Mouse (Mus musculus) olfactory bulb, adult 2 months (tissue): ENCODE results near the gene Hist1h2bq. TPM values are rescaled to one million over a fixed set of nuclear protein-coding genes. Genes with fewer than 3 reads are reported as not detected.
A peak's percentile ranks its signal among the peaks of the same experiment; 100 is the strongest.
"Not testable (repeated sequence)": the region's sequence is repeated elsewhere in the genome, so short reads cannot be mapped to it uniquely, and the experiment has no call there.

Experiments used
- H3K27ac ChIP-seq: fragments of 200-500 bp; 2 replicates; pipeline ENCODE4 v1.5.1; 2012; ENCODE audit warnings: low read depth, low read length; ENCODE audit not compliant: insufficient read depth
- H3K4me1 ChIP-seq: fragments of 200-500 bp; 2 replicates; pipeline ENCODE4 v1.6.1; 2012; ENCODE audit warnings: low read length; ENCODE audit not compliant: control insufficient read depth, insufficient read depth
- H3K4me3 ChIP-seq: fragments of 200-500 bp; 2 replicates; pipeline ENCODE4 v1.5.1; 2012; ENCODE audit warnings: mild to moderate bottlenecking, low read depth, low read length, moderate library complexity; ENCODE audit not compliant: insufficient read depth
- CTCF ChIP-seq: fragments of 200-500 bp; IDR thresholded peaks from 2 replicates; pipeline ENCODE4 v1.5.1; 2012; ENCODE audit warnings: low read depth, mild to moderate bottlenecking, low read length, moderate library complexity; ENCODE audit not compliant: insufficient read depth
- POLR2A ChIP-seq: fragments of 200-500 bp; IDR thresholded peaks from 2 replicates; pipeline ENCODE4 v1.6.1; 2012; ENCODE audit warnings: mild to moderate bottlenecking, low read depth, low read length, moderate library complexity; ENCODE audit not compliant: insufficient read depth
- WGBS: fragments of 180-500 bp; shearing (Covaris S2); methylation state at CpG from one replicate; pipeline ENCODE4 v1.1.7; 2018; 5-methylcytosine and 5-hydroxymethylcytosine counted together
- polyA plus RNA-seq: library from polyadenylated mRNA; stranded (reverse); fragments of >200 nt; gene quantifications from 2 replicates; pipeline ENCODE4 v1.2.4, GENCODE M21; 2012; ENCODE audit warnings: low replicate concordance; ENCODE audit not compliant: missing spikeins, insufficient read depth, insufficient read length

The Hist1h2bq gene
- polyA plus RNA-seq, 1 experiment: not detected

DNA sequence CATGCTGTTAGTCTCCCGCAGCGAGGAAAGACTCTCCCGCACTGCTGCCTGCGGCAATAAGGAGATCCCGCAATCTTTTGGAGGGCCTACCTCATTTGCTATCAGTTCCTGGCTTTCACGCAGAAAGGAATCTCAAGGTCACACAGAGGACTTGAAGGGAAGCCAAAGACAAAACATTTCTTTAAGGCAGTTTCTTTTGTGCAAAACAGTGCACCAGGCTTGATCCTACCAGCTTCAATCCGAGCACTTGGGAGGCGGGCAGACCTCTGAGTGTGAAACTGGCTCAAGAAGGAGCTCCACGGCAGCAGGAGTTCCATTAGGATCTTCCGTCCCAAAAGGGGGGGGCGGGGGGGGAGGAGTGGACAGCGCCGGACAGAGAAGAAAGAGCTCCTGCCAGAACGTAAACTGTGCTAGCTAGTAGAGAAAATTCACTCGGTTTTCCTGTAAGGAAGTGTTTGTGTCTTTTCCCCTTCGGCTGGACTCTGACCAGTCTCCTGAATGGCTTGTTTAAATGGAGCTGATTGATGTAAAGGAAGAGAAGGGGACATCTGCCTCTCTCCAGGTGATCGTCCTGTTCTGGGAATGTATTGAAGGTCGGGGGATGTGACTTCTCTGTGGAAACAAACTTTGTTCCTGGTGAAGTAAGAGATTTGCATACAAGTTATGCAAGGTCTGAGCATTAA lies 19.3 kb downstream of the Hist1h2bq start:
- Histone ChIP-seq H3K4me1 (peaks cover 5% of the 10 kb centered on the region; the same call in 1 of the 2 replicates), H3K4me3 (no peak overlapping the region), H3K27ac (no peak overlapping the region)
- 12% methylated on average over 18 of the region's 18 CpGs for WGBS
- TF ChIP-seq POLR2A (no peak), CTCF (no peak)

DNA sequence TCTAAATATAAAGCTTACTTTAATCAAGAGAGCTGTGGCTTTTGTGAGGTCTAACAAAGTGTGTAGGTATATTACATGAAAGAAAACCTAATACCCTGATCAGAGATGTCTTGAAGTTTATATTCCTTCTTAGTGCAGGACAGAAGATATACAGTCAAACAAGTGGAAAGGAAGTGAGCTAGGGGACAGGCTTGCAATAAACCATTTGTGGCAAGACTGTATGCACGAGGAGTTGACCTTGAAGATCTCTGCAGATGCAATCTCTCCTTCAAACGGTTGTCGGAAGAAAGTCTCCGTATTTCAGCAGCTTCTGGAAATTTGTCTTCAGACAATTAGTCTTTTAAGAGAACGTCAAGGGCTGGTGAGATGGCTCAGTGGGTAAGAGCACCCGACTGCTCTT lies 20.1 kb downstream of the Hist1h2bq start:
- 75% methylated on average over 6 of the region's 6 CpGs for WGBS
- no peak for TF ChIP-seq CTCF
- TF ChIP-seq POLR2A: no peak
- no peak overlapping the region for H3K27ac ChIP-seq
- no peak overlapping the region for H3K4me3 ChIP-seq
- H3K4me1 ChIP-seq: peaks cover 5% of the 10 kb centered on the region; the same call in 1 of the 2 replicates

DNA sequence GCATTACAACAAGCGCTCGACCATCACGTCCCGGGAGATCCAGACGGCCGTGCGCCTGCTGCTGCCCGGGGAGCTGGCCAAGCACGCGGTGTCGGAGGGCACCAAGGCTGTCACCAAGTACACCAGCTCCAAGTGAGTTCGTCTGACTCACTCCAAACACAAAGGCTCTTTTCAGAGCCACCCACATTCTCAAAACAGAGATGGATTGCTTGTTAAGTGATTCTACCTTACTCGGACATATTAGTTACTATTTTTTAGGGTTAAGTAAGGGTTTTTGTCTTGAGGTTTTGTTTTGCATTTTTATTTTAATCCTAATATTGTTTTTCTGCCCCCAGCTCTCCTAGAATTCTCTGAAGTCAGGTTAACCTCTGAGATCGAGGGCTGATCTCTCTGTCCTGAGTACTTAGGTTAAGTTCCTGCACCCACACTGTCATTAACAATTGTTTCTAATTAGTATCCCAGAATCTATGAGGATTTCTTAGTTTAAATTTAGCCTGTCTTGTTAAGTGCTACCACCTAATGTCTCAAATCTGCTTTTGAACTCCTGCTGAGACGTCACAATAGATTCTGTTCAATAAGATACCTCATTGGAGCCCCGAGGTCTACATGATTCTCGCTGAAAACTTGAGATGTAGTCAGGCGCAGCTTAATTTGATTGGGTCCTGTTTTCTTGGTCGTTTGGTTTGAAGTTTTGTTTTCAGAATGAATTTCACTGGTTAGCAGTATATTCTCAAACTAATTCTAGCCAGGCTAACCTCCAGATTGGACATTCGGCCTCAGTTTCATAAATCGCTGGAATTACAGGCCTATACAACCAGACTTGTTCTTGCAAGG lies 22.0 kb downstream of the Hist1h2bq start:
- Histone ChIP-seq H3K4me3 (peak overlapping the region; percentile 32), H3K4me1 (peaks cover 5% of the 10 kb centered on the region; the same call in 1 of the 2 replicates), H3K27ac (no peak overlapping the region)
- TF ChIP-seq POLR2A (no peak), CTCF (no peak)
- 20% methylated on average over 16 of the region's 21 CpGs for WGBS

DNA sequence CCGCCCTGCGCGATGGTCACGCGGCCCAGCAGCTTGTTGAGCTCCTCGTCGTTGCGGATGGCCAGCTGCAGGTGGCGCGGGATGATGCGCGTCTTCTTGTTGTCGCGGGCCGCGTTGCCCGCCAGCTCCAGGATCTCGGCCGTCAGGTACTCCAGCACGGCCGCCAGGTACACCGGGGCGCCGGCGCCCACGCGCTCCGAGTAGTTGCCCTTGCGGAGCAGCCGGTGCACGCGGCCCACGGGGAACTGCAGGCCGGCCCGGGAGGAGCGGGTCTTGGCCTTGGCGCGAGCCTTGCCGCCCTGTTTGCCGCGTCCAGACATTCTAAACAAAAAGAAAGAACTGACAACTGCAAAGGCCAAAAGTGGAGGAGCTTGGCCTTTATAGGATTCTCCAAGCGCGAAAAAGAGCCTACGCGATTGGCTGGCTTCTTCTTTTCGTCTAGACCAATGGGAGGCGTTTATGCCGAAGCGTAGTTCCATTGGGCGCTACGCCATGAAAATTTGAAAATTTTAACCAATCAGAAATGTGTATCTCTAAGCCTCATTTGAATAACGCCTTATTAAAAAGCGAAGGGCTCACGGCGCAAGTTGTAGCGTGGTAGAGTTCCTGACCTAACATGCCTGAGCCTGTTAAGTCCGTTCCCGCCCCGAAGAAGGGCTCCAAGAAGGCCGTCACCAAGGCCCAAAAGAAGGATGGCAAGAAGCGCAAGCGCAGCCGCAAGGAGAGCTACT lies 22.9 kb downstream of the Hist1h2bq start, which contains the start of the genes Hist1h2an and Hist1h2bp:
Gene Hist1h2an, minus strand, starts transcription at position 320 of the 731 bp plus-strand sequence.
Gene Hist1h2bp, plus strand, starts transcription at position 563 of the 731 bp plus-strand sequence.
- H3K27ac ChIP-seq: peak within 1 kb of the TSS; percentile 80
- H3K4me3 ChIP-seq: peak within 1 kb of the TSS; percentile 60
- WGBS: under 1% methylated on average over 42 of the region's 63 CpGs
- H3K4me1 ChIP-seq: not testable (repeated sequence)

DNA sequence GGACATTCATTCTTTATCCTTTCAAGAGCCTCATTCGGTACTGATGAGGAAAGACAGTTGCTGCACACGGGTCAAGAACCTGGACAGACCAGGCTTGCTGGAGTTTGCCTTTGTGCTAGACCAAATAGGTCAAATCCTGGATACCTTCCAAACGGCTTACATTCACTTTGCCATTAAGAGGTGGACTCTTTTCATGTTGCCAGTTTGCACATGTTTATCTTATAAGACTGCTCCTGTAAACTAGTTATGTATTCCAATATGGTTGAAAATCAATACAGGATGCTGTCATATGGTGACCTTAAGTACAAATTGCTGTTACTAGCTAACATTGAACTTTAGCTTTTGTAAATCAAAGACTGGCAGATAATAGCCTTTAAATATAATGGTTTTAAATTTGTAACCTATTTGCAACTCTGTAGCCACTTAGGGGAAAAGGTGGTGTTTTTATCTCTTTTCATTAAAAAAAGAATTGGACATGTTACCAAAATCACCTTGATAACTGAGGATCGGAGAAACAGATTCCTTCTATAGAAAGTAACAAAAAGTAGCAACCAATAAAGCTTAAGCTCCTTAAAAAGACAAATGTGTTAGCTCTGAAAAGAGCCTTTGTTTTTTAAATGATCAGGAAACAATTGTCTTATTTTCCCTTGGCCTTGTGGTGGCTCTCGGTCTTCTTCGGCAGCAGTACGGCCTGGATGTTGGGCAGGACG lies 23.7 kb downstream of the Hist1h2bq start:
- WGBS: 7% methylated on average over 8 of the region's 8 CpGs
- H3K4me3 ChIP-seq: peak overlapping the region; percentile 43
- H3K4me1 ChIP-seq: peaks cover 5% of the 10 kb centered on the region; the same call in 1 of the 2 replicates
- no peak overlapping the region; the same call in 1 of the 2 replicates for H3K27ac ChIP-seq
- TF ChIP-seq POLR2A (no peak), CTCF (no peak)

DNA sequence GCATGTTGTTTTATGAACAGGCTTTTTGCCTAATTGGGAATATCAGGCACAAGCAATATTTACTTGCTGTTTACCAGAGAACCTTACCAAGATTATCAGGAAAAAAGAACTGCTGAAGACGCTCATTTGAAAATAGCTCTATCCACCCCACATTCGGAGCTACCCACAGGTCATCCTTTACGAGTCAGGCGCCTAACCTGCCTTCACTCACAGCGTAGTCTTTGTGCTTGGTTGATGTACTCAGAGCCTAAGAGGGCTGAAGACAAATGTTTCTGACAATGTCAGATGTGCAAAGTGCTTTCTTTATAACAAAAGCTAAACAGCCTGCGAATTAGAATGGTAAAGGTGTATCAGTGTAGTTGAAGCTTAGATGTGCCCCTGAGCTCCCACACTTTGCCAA lies 25.7 kb downstream of the Hist1h2bq start:
- 32% methylated on average over 6 of the region's 6 CpGs for WGBS
- no peak overlapping the region for H3K27ac ChIP-seq
- H3K4me3 ChIP-seq: no peak overlapping the region
- no peaks in the 10 kb centered on the region; the same call in 1 of the 2 replicates for H3K4me1 ChIP-seq
- TF ChIP-seq POLR2A: no peak
- no peak for TF ChIP-seq CTCF

DNA sequence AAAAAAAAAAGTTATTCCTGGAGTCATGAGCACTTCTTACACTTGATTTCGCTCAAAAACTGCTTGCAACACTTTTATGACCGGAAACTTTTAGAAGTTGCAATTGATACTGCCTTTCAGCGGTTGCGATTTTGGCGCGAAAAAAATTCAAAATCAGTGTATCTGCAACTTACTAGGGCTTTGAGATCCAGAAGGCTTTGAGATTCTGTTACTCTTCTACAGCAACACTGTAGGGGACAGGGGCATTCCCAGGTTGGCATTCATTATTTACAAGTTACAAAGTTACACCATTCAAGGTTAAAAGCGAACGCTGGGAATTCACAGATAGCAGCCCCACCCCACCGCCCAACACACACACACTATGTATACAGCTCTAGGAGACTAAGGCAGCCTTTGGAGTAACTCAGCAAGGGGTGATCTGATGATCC lies 26.2 kb downstream of the Hist1h2bq start:
- H3K27ac ChIP-seq: no peak overlapping the region

DNA sequence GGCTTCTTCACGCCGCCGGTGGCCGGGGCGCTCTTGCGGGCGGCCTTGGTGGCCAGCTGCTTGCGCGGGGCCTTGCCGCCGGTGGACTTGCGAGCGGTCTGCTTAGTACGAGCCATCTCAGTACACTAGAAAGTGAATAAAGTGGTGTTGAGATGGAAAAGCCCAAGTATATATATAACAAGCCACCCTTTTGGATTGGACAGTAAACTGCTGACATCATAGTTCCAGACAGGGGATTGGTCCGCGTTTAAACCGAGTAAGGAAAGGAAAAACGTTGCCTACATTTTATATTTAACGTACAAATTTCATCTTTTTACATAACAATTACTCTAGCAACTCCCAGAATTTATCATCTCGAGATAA lies 26.8 kb downstream of the Hist1h2bq start, which contains the start of gene Hist1h3i:
Gene Hist1h3i, minus strand, starts transcription at position 116 of the 363 bp plus-strand sequence.
- Histone ChIP-seq H3K4me1 (no peaks in the 10 kb centered on the region; the same call in 1 of the 2 replicates), H3K27ac (peak within 1 kb of the TSS; percentile 70; the same call in 1 of the 2 replicates), H3K4me3 (peak within 1 kb of the TSS; percentile 59)
- 0% methylated on average over 17 of the region's 20 CpGs for WGBS
- TF ChIP-seq POLR2A: no peak
- TF ChIP-seq CTCF: no peak

More for the DNA sequence above, 26.2 kb downstream of the Hist1h2bq start:
- no peak overlapping the region for H3K4me3 ChIP-seq
- WGBS: under 1% methylated on average over 9 of the region's 9 CpGs
- TF ChIP-seq POLR2A (no peak), CTCF (no peak)
- no peaks in the 10 kb centered on the region; the same call in 1 of the 2 replicates for H3K4me1 ChIP-seq

DNA sequence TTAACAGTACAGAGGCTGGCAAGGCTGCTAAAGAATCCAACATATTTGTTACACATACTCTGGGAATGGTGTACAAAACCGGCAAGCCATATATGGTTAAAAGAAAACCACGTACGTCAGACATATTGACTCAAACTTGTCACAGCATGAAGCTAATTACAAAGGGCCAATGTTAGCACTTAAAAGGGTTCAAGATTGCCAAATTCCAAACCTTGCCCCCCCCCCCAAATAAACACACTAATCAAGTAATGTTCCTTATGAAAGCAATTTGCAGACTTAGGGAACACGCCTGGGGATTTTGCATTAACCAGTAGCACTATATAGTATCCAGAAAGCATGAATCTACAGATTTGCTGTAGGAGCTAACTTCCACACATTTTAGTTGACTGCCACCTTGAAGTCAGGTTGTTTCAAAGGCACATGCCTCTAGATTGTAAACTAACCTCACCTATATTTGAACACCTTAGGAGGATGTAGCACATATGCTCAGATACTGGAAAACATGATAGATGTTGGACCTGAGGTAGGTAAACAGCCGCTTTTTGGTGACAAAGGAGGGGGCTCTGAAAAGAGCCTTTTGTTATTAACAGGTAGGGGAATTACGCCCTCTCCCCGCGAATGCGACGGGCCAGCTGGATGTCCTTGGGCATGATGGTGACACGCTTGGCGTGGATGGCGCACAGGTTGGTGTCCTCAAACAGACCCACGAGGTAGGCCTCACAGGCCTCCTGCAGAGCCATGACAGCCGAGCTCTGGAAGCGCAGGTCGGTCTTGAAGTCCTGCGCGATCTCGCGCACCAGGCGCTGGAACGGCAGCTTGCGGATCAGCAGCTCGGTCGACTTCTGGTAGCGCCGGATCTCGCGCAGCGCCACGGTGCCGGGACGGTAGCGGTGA lies 27.4 kb downstream of the Hist1h2bq start:
- H3K4me1 ChIP-seq: not testable (repeated sequence)
- WGBS: 2% methylated on average over 16 of the region's 35 CpGs
- Histone ChIP-seq H3K4me3 (peak overlapping the region; percentile 59), H3K27ac (peak overlapping the region; percentile 70; the same call in 1 of the 2 replicates)
